Mouse (Mus musculus) E14TG2a.4 (cell line): ENCODE measurements around the gene Hecw1.
A peak's percentile ranks its signal among the peaks of the same experiment; 100 is the strongest.
"Not testable (repeated sequence)": the region's sequence is repeated elsewhere in the genome, so short reads cannot be mapped to it uniquely, and the experiment has no call there.

ENCODE experiments used
- H3K27me3 ChIP-seq: 2 replicates; pipeline ENCODE4 v1.6.1; 2014; ENCODE audit warnings: low read length, control low read depth; ENCODE audit not compliant: insufficient read depth
- H3K36me3 ChIP-seq: 2 replicates; pipeline ENCODE4 v1.6.1; 2014; ENCODE audit warnings: low read length, control low read depth; ENCODE audit not compliant: insufficient read depth
- H3K4me1 ChIP-seq: replicated peaks from 2 replicates; pipeline ENCODE4 v1.6.1; 2014; ENCODE audit warnings: low read depth, low read length, control low read depth
- H3K4me3 ChIP-seq: replicated peaks from 2 replicates; pipeline ENCODE4 v1.5.1; 2014; ENCODE audit warnings: mild to moderate bottlenecking, low read length
- H3K9me3 ChIP-seq: 2 replicates; pipeline ENCODE4 v1.6.1; 2014; ENCODE audit warnings: low read length, control low read depth
- CTCF ChIP-seq: conservative IDR thresholded peaks from 2 replicates; pipeline ENCODE4 v1.5.1; 2014; ENCODE audit warnings: low read length
- NANOG ChIP-seq: IDR thresholded peaks from 2 replicates; pipeline ENCODE4 v1.6.1; 2014; ENCODE audit warnings: borderline replicate concordance, low read length, mixed read lengths
- POU5F1 ChIP-seq: IDR thresholded peaks from 2 replicates; pipeline ENCODE4 v1.6.1; 2014; ENCODE audit warnings: low read length, borderline replicate concordance

Gene Hecw1

GRCm38 (mm10) chr13:14302921-14303320 is 220.1 kb downstream of the Hecw1 start:
- Histone ChIP-seq H3K36me3 (no peaks in the 10 kb centered on the region), H3K4me3 (no peak overlapping the region), H3K4me1 (no peaks in the 10 kb centered on the region), H3K27me3 (no peaks in the 10 kb centered on the region), H3K9me3 (no peaks in the 10 kb centered on the region)
- TF ChIP-seq CTCF = peak; percentile 34
- TF ChIP-seq POU5F1 = no peak
- no peak for TF ChIP-seq NANOG

DNA sequence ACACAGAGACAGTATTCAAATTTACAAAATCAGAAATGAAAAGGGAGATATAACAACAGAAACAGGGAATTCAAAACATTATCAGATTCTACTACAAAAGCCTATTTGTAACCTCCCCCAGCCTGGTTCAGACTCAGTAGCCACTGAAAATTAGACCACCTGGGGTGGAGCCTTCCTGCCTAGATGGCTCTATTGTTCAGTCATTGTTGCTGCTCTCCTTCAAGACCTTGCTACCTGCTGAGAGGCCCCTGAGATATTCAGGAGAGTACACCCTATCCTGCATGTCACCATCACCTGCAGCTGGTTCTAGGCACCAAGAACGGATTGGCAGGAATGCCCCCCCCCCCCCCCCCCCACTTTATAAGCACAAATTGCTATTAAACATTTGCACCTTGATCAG is 233.0 kb downstream of the Hecw1 start:
- peaks cover 15% of the 10 kb centered on the region for H3K4me1 ChIP-seq
- no peaks in the 10 kb centered on the region for H3K27me3 ChIP-seq
- H3K9me3 ChIP-seq = peaks cover 11% of the 10 kb centered on the region; the same call in 1 of the 2 replicates
- no peak overlapping the region for H3K4me3 ChIP-seq
- H3K36me3 ChIP-seq = no peaks in the 10 kb centered on the region
- TF ChIP-seq CTCF = no peak
- TF ChIP-seq NANOG = peak; percentile 97

DNA sequence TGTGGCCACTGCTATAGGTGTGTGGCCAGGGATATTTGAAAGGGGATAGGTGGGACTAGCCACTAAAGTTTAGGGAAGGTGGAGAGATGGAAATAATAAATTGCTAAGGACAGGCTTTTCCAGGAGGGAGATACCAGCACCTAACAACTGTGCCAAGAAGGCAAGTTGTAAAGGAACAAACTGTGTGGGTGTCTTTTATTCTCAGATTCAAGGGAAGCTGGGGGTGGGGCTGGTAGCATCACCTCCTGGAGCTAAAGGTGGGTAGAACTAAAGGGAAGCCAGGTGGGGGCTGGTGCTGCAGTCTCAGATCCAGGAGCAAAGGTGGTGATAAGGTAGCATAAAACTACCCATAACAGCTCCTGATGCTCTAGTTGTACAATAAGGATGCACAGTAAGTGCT is 251.6 kb downstream of the Hecw1 start:
- Histone ChIP-seq H3K27me3 (no peaks in the 10 kb centered on the region), H3K4me3 (no peak overlapping the region), H3K4me1 (no peaks in the 10 kb centered on the region), H3K9me3 (no peaks in the 10 kb centered on the region), H3K36me3 (no peaks in the 10 kb centered on the region)
- TF ChIP-seq POU5F1 (no peak), CTCF (no peak), NANOG (no peak)

GRCm38 (mm10) chr13:14260939-14261338 is 262.1 kb downstream of the Hecw1 start:
- H3K27me3 ChIP-seq, H3K36me3 ChIP-seq, H3K4me1 ChIP-seq, H3K4me3 ChIP-seq, H3K9me3 ChIP-seq: not testable (repeated sequence)

DNA sequence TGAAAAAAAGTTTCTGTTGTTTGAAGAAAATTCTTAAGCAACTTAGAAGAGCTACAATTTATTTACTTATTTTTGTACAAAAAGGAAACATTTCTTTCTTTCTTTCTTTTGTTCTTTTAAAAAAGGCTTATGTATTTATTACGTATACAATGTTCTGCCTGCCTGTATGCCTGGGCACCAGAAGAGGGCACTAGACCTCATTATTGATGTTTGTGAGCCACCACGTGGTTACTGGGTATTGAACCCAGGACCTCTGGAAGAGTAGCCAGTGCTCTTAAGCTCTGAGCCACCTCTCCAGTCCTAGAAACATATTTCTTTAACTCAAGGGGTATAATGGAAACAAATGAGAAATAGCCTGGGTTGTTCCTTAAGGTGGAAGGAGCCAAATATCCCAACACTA is 277.1 kb downstream of the Hecw1 start:
- H3K9me3 ChIP-seq = no peaks in the 10 kb centered on the region
- H3K36me3 ChIP-seq = no peaks in the 10 kb centered on the region
- H3K27me3 ChIP-seq = no peaks in the 10 kb centered on the region
- no peaks in the 10 kb centered on the region for H3K4me1 ChIP-seq
- H3K4me3 ChIP-seq = no peak overlapping the region
- TF ChIP-seq POU5F1 (no peak), CTCF (peak; percentile 73), NANOG (no peak)

- Histone ChIP-seq H3K9me3 (no peaks in the 10 kb centered on the region), H3K36me3 (peaks cover 28% of the 10 kb centered on the region), H3K4me1 (0 out of 2 replicates have a peak, but pooled peaks cover 3% of the 10 kb centered on the region), H3K4me3 (no peak overlapping the region), H3K27me3 (no peaks in the 10 kb centered on the region)
- no peak for TF ChIP-seq CTCF
- no peak for TF ChIP-seq NANOG
- TF ChIP-seq POU5F1 = no peak
These were observed 343.4 kb downstream of the Hecw1 start for GRCm38 (mm10) chr13:14179669-14180068.

DNA sequence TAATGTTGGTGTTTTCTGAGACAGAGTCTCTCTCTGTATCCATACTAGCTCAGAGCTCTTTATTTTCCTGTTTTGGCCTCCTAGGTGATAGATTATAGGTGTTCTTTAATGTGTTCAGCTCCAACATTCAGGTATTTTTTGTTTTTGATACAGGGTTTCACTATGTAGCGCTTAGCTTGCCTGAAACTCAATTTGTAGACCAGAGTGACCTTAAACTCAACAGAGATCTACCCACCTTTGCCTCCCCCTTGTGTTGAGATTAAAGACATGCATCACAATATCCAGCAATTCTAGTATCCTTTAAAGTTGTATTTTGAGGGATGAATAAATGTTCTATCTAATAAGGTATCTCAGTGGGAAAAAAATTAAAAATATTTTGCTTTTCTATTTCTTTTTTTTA is 345.0 kb downstream of the Hecw1 start:
- Histone ChIP-seq H3K4me3 (no peak overlapping the region), H3K4me1 (0 out of 2 replicates have a peak, but pooled peaks cover 3% of the 10 kb centered on the region), H3K9me3 (no peaks in the 10 kb centered on the region), H3K36me3 (peaks cover 21% of the 10 kb centered on the region), H3K27me3 (no peaks in the 10 kb centered on the region)
- TF ChIP-seq NANOG = no peak
- peak; percentile 14; the same call in 1 of the 2 replicates for TF ChIP-seq CTCF
